Mouse (Mus musculus) lung, embryonic 15.5 days (tissue): Measurements from ENCODE around the gene Scrn2. TPM values are rescaled to one million over a fixed set of nuclear protein-coding genes. Genes with fewer than 3 reads are reported as not detected.

Source experiments
- ATAC-seq: fragments of 200-750 bp; cut with Nextera tagmentation; 2 replicates; pipeline ENCODE4 v1.8.0; 2017; ENCODE audit warnings: moderate number of reproducible peaks, borderline replicate concordance; ENCODE audit not compliant: low FRiP score, low TSS enrichment; ENCODE audit errors: extremely low read depth
- H3K27ac ChIP-seq: fragments of 300-500 bp; sonication (generic); 2 replicates; pipeline ENCODE4 v1.5.1; 2015; ENCODE audit warnings: moderate library complexity, mild to moderate bottlenecking, inconsistent platforms
- H3K27me3 ChIP-seq: fragments of 300-500 bp; sonication (generic); 2 replicates; pipeline ENCODE4 v1.6.1; 2015; ENCODE audit warnings: inconsistent platforms
- H3K36me3 ChIP-seq: fragments of 300-500 bp; sonication (generic); 2 replicates; pipeline ENCODE4 v1.6.1; 2015; ENCODE audit warnings: inconsistent platforms
- H3K4me1 ChIP-seq: fragments of 300-500 bp; sonication (generic); 2 replicates; pipeline ENCODE4 v1.6.1; 2015; ENCODE audit warnings: inconsistent platforms
- H3K4me2 ChIP-seq: fragments of 300-500 bp; sonication (generic); 2 replicates; pipeline ENCODE4 v1.6.1; 2015; ENCODE audit warnings: inconsistent platforms, mild to moderate bottlenecking, moderate library complexity
- H3K4me3 ChIP-seq: fragments of 300-500 bp; sonication (generic); 2 replicates; pipeline ENCODE4 v1.5.1; 2015; ENCODE audit warnings: mild to moderate bottlenecking, inconsistent platforms
- H3K9ac ChIP-seq: fragments of 300-500 bp; sonication (generic); 2 replicates; pipeline ENCODE4 v1.6.1; 2015; ENCODE audit warnings: inconsistent platforms
- H3K9me3 ChIP-seq: fragments of 300-500 bp; sonication (generic); 2 replicates; pipeline ENCODE4 v1.6.1; 2016; ENCODE audit warnings: inconsistent platforms
- WGBS: fragments of 180-500 bp; shearing (Covaris S2); methylation state at CpG from one replicate; pipeline ENCODE4 v1.1.7; 2015; 5-methylcytosine and 5-hydroxymethylcytosine counted together
- polyA plus RNA-seq: library from polyadenylated mRNA; unstranded; fragments of >200 nt; fragmentation: Nextera tagmentation; extraction: Ambion mirVana; gene quantifications from 2 replicates; pipeline ENCODE4 v1.2.1, GENCODE M21; 2015

Scrn2 gene
- polyA plus RNA-seq, 1 experiment from 2014 or later, result 31.9 TPM

DNA sequence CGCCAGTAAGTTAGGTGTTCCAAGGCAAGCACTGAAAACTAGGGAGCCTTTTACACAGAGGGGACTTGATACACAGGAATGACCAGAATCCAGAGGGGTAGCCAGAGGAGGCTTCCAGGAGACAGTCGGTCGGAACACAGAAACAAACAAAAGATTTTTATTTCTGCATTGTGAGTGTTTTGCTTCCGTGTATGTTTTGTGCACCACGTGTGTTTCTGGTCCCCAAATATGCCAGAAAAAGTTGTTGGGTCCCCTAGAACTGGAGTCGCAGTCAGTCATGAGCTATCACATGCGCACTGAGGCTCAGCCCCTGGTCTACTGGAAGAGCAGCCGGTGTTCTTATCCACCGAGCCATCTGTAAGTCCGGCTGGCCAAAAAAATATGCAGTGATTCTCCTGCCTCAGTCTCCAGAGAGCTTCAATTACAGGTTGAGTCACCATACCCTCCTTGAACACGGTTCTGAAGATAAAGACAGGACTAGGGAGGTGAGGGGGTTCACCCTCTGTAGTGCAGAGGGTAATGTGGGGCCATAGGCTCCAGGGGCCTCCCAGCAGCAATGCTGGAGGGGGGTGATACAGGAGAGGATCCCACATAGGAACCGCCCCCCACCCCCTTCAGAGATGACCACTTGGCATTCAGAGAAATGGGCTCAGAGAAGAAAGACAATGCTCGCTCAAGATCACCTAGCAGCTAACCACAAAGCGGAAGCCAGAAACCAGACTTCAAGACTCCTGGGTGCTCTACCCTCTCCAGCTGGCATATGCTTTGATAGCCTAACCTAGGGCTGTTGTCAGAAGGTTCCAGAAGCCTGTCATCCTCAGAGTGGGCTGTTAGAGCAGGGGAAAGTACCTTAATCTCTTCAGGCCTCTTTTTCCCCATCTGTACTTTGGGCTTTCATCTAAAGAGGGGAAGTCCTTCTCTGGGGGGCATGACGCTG lies 33.6 kb upstream of the Scrn2 start:
- ATAC-seq, result no peak
- no peaks in the 10 kb centered on the region for H3K36me3 ChIP-seq
- WGBS, result 75% methylated on average over 15 of the region's 15 CpGs
- H3K4me3 ChIP-seq, result no peak overlapping the region
- H3K27ac ChIP-seq, result no peak overlapping the region
- peaks cover 45% of the 10 kb centered on the region for H3K4me1 ChIP-seq
- H3K9me3 ChIP-seq, result no peaks in the 10 kb centered on the region
- peaks cover 21% of the 10 kb centered on the region for H3K27me3 ChIP-seq
- H3K4me2 ChIP-seq, result no peak overlapping the region
- no peak overlapping the region for H3K9ac ChIP-seq

- H3K4me2 ChIP-seq, result peak overlapping the region; percentile 57
- peak overlapping the region; percentile 25 for H3K4me3 ChIP-seq
- H3K9ac ChIP-seq, result peak overlapping the region; percentile 17
- H3K27ac ChIP-seq, result no peak overlapping the region
- peaks cover 40% of the 10 kb centered on the region for H3K4me1 ChIP-seq
- ATAC-seq, result no peak
- WGBS, result 34% methylated on average over 17 of the region's 17 CpGs
- peaks cover 21% of the 10 kb centered on the region for H3K27me3 ChIP-seq
- no peaks in the 10 kb centered on the region for H3K36me3 ChIP-seq
- H3K9me3 ChIP-seq, result no peaks in the 10 kb centered on the region
These were observed 32.9 kb upstream of the Scrn2 start for GRCm38 (mm10) chr11:96996773-96997379.

GRCm38 (mm10) chr11:96997380-96997956 lies 32.3 kb upstream of the Scrn2 start:
- H3K9ac ChIP-seq, result peak overlapping the region; percentile 17
- H3K4me2 ChIP-seq, result peak overlapping the region; percentile 57
- WGBS, result 14% methylated on average over 30 of the region's 30 CpGs
- ATAC-seq, result no peak
- H3K36me3 ChIP-seq, result no peaks in the 10 kb centered on the region
- H3K4me3 ChIP-seq, result peak overlapping the region; percentile 25
- no peaks in the 10 kb centered on the region for H3K9me3 ChIP-seq
- no peak overlapping the region for H3K27ac ChIP-seq
- H3K4me1 ChIP-seq, result peaks cover 34% of the 10 kb centered on the region
- peaks cover 21% of the 10 kb centered on the region for H3K27me3 ChIP-seq

- no peaks in the 10 kb centered on the region for H3K36me3 ChIP-seq
- peaks cover 18% of the 10 kb centered on the region; the same call in 1 of the 2 replicates for H3K27me3 ChIP-seq
- no peak overlapping the region for H3K27ac ChIP-seq
- 35% methylated on average over 5 of the region's 5 CpGs for WGBS
- no peaks in the 10 kb centered on the region for H3K9me3 ChIP-seq
- no peaks in the 10 kb centered on the region for H3K4me1 ChIP-seq
- no peak overlapping the region for H3K9ac ChIP-seq
- no peak overlapping the region for H3K4me2 ChIP-seq
- ATAC-seq, result no peak
- H3K4me3 ChIP-seq, result no peak overlapping the region
These were observed 26.6 kb upstream of the Scrn2 start for GRCm38 (mm10) chr11:97003170-97003569.

GRCm38 (mm10) chr11:97007093-97007794 lies 22.5 kb upstream of the Scrn2 start:
- ATAC-seq, result no peak
- no peaks in the 10 kb centered on the region for H3K4me1 ChIP-seq
- H3K9me3 ChIP-seq, result no peaks in the 10 kb centered on the region
- WGBS, result 45% methylated on average over 9 of the region's 9 CpGs
- H3K9ac ChIP-seq, result no peak overlapping the region
- H3K27me3 ChIP-seq, result peaks cover 41% of the 10 kb centered on the region
- no peak overlapping the region for H3K27ac ChIP-seq
- no peaks in the 10 kb centered on the region for H3K36me3 ChIP-seq
- H3K4me3 ChIP-seq, result no peak overlapping the region
- no peak overlapping the region for H3K4me2 ChIP-seq

GRCm38 (mm10) chr11:97009198-97009790 lies 20.4 kb upstream of the Scrn2 start:
- ATAC-seq, result no peak

DNA sequence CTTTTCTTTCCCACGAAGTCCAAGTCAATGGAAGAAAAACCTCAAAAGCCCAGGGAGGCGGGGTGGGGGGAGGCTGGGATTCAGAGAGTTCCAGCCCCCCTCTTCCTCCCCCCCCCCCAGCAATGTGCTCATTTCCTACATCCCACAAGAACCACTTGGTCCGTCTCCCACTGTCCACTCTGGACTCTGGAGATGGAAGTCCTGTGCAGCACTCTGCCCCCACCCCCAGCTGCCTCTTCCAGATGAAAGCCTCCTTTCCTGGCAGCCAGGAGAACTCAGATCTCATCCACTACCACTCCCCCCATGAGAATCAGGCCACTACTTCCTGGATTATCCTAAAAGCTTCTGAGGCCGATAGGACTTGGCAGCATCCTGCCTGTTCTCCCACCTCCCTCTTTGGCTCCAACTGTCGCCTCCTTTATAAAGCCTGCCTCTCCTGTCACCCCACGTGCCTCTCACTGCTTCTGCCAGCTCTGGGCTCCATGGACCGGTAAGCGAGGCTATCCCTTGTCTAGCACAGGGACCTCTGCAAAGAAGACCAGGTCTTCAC lies 16.5 kb upstream of the Scrn2 start, which contains the start of gene Sp6:
Gene Sp6 (plus strand): TSS at position 274 of the 550 bp plus-strand sequence.
- Histone ChIP-seq H3K4me3 (no peak within 1 kb of the TSS), H3K4me1 (peaks cover 14% of the 10 kb centered on the region), H3K9ac (no peak within 1 kb of the TSS), H3K36me3 (no peaks in the 10 kb centered on the region), H3K27me3 (peaks cover 78% of the 10 kb centered on the region), H3K27ac (no peak within 1 kb of the TSS), H3K9me3 (no peaks in the 10 kb centered on the region), H3K4me2 (no peak within 1 kb of the TSS; the same call in 1 of the 2 replicates)
- no peak for ATAC-seq
- 14% methylated on average over 8 of the region's 8 CpGs for WGBS

More at GRCm38 (mm10) chr11:97009198-97009790, 20.4 kb upstream of the Scrn2 start:
- WGBS, result 43% methylated on average over 8 of the region's 8 CpGs
- Histone ChIP-seq H3K9me3 (no peaks in the 10 kb centered on the region), H3K27me3 (peaks cover 53% of the 10 kb centered on the region), H3K36me3 (no peaks in the 10 kb centered on the region), H3K4me2 (no peak overlapping the region), H3K4me1 (peaks cover 7% of the 10 kb centered on the region), H3K27ac (no peak overlapping the region), H3K4me3 (no peak overlapping the region), H3K9ac (no peak overlapping the region)

- 2% methylated on average over 36 of the region's 36 CpGs for WGBS
- H3K27ac ChIP-seq, result no peak overlapping the region
- H3K36me3 ChIP-seq, result no peaks in the 10 kb centered on the region
- peaks cover 43% of the 10 kb centered on the region for H3K4me1 ChIP-seq
- ATAC-seq, result no peak
- H3K4me3 ChIP-seq, result peak overlapping the region; percentile 42
- H3K9ac ChIP-seq, result no peak overlapping the region
- peaks cover 94% of the 10 kb centered on the region for H3K27me3 ChIP-seq
- H3K4me2 ChIP-seq, result peak overlapping the region; percentile 69
- H3K9me3 ChIP-seq, result no peaks in the 10 kb centered on the region
These were observed 11.8 kb upstream of the Scrn2 start for GRCm38 (mm10) chr11:97017696-97018582.

GRCm38 (mm10) chr11:97018583-97019344 lies 11.0 kb upstream of the Scrn2 start:
- Histone ChIP-seq H3K4me1 (peaks cover 37% of the 10 kb centered on the region), H3K9ac (no peak overlapping the region), H3K4me2 (peak overlapping the region; percentile 69), H3K27ac (no peak overlapping the region), H3K9me3 (no peaks in the 10 kb centered on the region), H3K27me3 (peaks cover 95% of the 10 kb centered on the region), H3K4me3 (peak overlapping the region; percentile 42), H3K36me3 (no peaks in the 10 kb centered on the region)
- ATAC-seq, result peak; percentile 5; the same call in 1 of the 2 replicates
- under 1% methylated on average over 59 of the region's 68 CpGs for WGBS

GRCm38 (mm10) chr11:97019345-97019708 lies 10.4 kb upstream of the Scrn2 start:
- ATAC-seq, result no peak

More at GRCm38 (mm10) chr11:97019345-97019708, 10.4 kb upstream of the Scrn2 start:
- Histone ChIP-seq H3K4me1 (peaks cover 37% of the 10 kb centered on the region), H3K36me3 (no peaks in the 10 kb centered on the region), H3K27ac (no peak overlapping the region), H3K9me3 (no peaks in the 10 kb centered on the region), H3K27me3 (peaks cover 95% of the 10 kb centered on the region), H3K4me3 (peak overlapping the region; percentile 42), H3K9ac (no peak overlapping the region), H3K4me2 (peak overlapping the region; percentile 69)
- 15% methylated on average over 13 of the region's 13 CpGs for WGBS
